18 mouse cellular contexts compared by ENCODE assay signal in genomic region chr7:101866491-101867265, GRCm38 (mm10). TPM values are rescaled to one million over a fixed set of nuclear protein-coding genes. Genes with fewer than 3 reads are reported as not detected.
DNase-seq lines count a peak whose midpoint lies in the region; ATAC-seq and TF ChIP-seq lines count a peak whose summit lies in the region.
"Had no signal": no experiment of that assay in that cellular context is flagged by ENCODE, and none has a peak within 500 bp of the region (broad histone marks: within the 10 kb centered on the region; RNA-seq: fewer than 3 reads in every experiment).

No protein-coding gene starts in this region.

- no peak overlapping the region for H3K9ac ChIP-seq in kidney, embryonic 16.5 days (replicated peaks; ENCODE audit: low read length)
- H3K9ac ChIP-seq: forebrain, embryonic 15.5 days; heart, embryonic 13.5 days; hindbrain, embryonic 15.5 days had no signal

- DNase-seq in kidney, adult 2 months = peak; percentile 61
- no peak for DNase-seq in testis, postnatal 14 days (ENCODE audit: low spot score)
- DNase-seq in R1 (ENCODE audit: low read depth, low spot score) = peak; percentile 97
- no peak for DNase-seq in embryo, embryonic 10 days (ENCODE audit: low spot score)
- no peak for DNase-seq in embryonic facial prominence, embryonic 10.5 days (ENCODE audit: low spot score)
- DNase-seq: adrenal gland, postnatal 10 days; cerebellum, adult 11 months; cerebellum, adult 8-10 months; cerebellum, postnatal 14 days; gastrocnemius, postnatal 36 days; heart, adult 11 months; heart, postnatal 36 days had no signal

- no peak overlapping the region; the same call in 1 of the 2 replicates for H3K27ac ChIP-seq in kidney, adult 2 months (ENCODE audit: insufficient read depth, low read depth, low read length)
- no peak overlapping the region for H3K27ac ChIP-seq in kidney, embryonic 16.5 days (ENCODE audit: low read length)
- peak overlapping the region; percentile 78 for H3K27ac ChIP-seq in testis, adult 2 months (ENCODE audit: control insufficient read depth, insufficient read depth, low read depth, low read length)
- H3K27ac ChIP-seq in embryonic facial prominence, embryonic 10.5 days (replicated peaks) = no peak overlapping the region
- H3K27ac ChIP-seq: forebrain, embryonic 15.5 days; heart, embryonic 13.5 days; hindbrain, embryonic 15.5 days had no signal

- H3K27me3 ChIP-seq in kidney, adult 2 months (replicated peaks; ENCODE audit: control insufficient read depth, insufficient read depth, low read length) = no peaks in the 10 kb centered on the region
- no peaks in the 10 kb centered on the region for H3K27me3 ChIP-seq in kidney, embryonic 16.5 days (ENCODE audit: insufficient read depth, low read length)
- no peaks in the 10 kb centered on the region for H3K27me3 ChIP-seq in testis, adult 2 months (ENCODE audit: control insufficient read depth, insufficient read depth, low read length)
- no peaks in the 10 kb centered on the region for H3K27me3 ChIP-seq in embryonic facial prominence, embryonic 10.5 days (replicated peaks; ENCODE audit: low read depth, poor library complexity, severe bottlenecking)
- H3K27me3 ChIP-seq: forebrain, embryonic 15.5 days; heart, embryonic 13.5 days; hindbrain, embryonic 15.5 days; Patski had no signal

- no peak overlapping the region for H3K4me3 ChIP-seq in kidney, adult 2 months (ENCODE audit: insufficient read depth, low read depth, low read length)
- no peak overlapping the region for H3K4me3 ChIP-seq in kidney, embryonic 16.5 days (ENCODE audit: low read length)
- H3K4me3 ChIP-seq in testis, adult 2 months (ENCODE audit: control insufficient read depth, low read depth, low read length) = no peak overlapping the region
- H3K4me3 ChIP-seq in embryonic facial prominence, embryonic 10.5 days = no peak overlapping the region
- H3K4me3 ChIP-seq: forebrain, embryonic 15.5 days; heart, embryonic 13.5 days; hindbrain, embryonic 15.5 days had no signal

- TF ChIP-seq CTCF in kidney, adult 2 months (conservative IDR thresholded peaks at IDR 0.05; ENCODE audit: insufficient read depth, insufficient read length, low read depth, low read length) = no peak
- no peak for TF ChIP-seq CTCF in testis, adult 2 months (IDR thresholded peaks at IDR 0.05; ENCODE audit: control insufficient read depth, insufficient read depth, insufficient replicate concordance, low read depth, low read length)

- peaks cover 14% of the 10 kb centered on the region; the same call in 1 of the 2 replicates for H3K4me1 ChIP-seq in kidney, adult 2 months (ENCODE audit: control insufficient read depth, insufficient read depth, low read length)
- H3K4me1 ChIP-seq in kidney, embryonic 16.5 days (ENCODE audit: insufficient read depth, low read length) = peaks cover 18% of the 10 kb centered on the region
- H3K4me1 ChIP-seq in testis, adult 2 months (ENCODE audit: control insufficient read depth, insufficient read depth, low read length) = peaks cover 2% of the 10 kb centered on the region; the same call in 1 of the 2 replicates
- peaks cover 7% of the 10 kb centered on the region; the same call in 1 of the 2 replicates for H3K4me1 ChIP-seq in embryonic facial prominence, embryonic 10.5 days
- H3K4me1 ChIP-seq: forebrain, embryonic 15.5 days; hindbrain, embryonic 15.5 days had no signal

- WGBS in kidney, adult 2 months = 70% methylated on average over 11 of the region's 11 CpGs
- WGBS in kidney, embryonic 16.5 days = 79% methylated on average over 11 of the region's 11 CpGs
- WGBS in embryonic facial prominence, embryonic 10.5 days = 84% methylated on average over 11 of the region's 11 CpGs

- peaks cover 2% of the 10 kb centered on the region; the same call in 1 of the 2 replicates for H3K36me3 ChIP-seq in kidney, adult 2 months (ENCODE audit: control insufficient read depth, insufficient read depth, low read length)
- H3K36me3 ChIP-seq in kidney, embryonic 16.5 days (ENCODE audit: insufficient read depth, low read length) = no peaks in the 10 kb centered on the region
- no peaks in the 10 kb centered on the region for H3K36me3 ChIP-seq in testis, adult 2 months (ENCODE audit: control insufficient read depth, insufficient read depth, low read length)
- H3K36me3 ChIP-seq in embryonic facial prominence, embryonic 10.5 days (replicated peaks) = no peaks in the 10 kb centered on the region
- H3K36me3 ChIP-seq: forebrain, embryonic 15.5 days; heart, embryonic 13.5 days; hindbrain, embryonic 15.5 days had no signal

- no peaks in the 10 kb centered on the region for H3K9me3 ChIP-seq in kidney, embryonic 16.5 days (ENCODE audit: low read length)
- H3K9me3 ChIP-seq in embryonic facial prominence, embryonic 10.5 days = no peaks in the 10 kb centered on the region
- H3K9me3 ChIP-seq: forebrain, embryonic 15.5 days; heart, embryonic 13.5 days; hindbrain, embryonic 15.5 days had no signal

- ATAC-seq in kidney, embryonic 16.5 days (ENCODE audit: low FRiP score, low TSS enrichment) = no peak
- ATAC-seq: forebrain, embryonic 15.5 days; Patski had no signal

- no peak for TF ChIP-seq POLR2A in kidney, adult 2 months (IDR thresholded peaks at IDR 0.05; ENCODE audit: low read depth, low read length)
- no peak for TF ChIP-seq POLR2A in testis, adult 2 months (IDR thresholded peaks at IDR 0.05; ENCODE audit: control insufficient read depth, low read depth, low read length)

- H3K4me2 ChIP-seq in kidney, embryonic 16.5 days (replicated peaks; ENCODE audit: low read depth, low read length) = no peak overlapping the region
- H3K4me2 ChIP-seq: forebrain, embryonic 15.5 days; heart, embryonic 13.5 days; hindbrain, embryonic 15.5 days had no signal

RNA-seq across cellular contexts. Expression of gene Anapc15, which starts 3.2 kb away (rescaled TPM):
- 40.2 and 42.6 TPM in 2 replicates for polyA plus RNA-seq in kidney, adult 2 months (2012; rRNA removed)
- 76.3 and 77.8 TPM in 2 replicates for polyA plus RNA-seq in kidney, embryonic 16.5 days (2015; fragmentation: Nextera tagmentation; extraction: Ambion mirVana)
- polyA plus RNA-seq in testis, adult 2 months (2012; rRNA removed) = 82.5 and 83.4 TPM in 2 replicates
- polyA plus RNA-seq in embryonic facial prominence, embryonic 10.5 days (2016; fragmentation: Nextera tagmentation; extraction: Ambion mirVana) = 118 and 119 TPM in 2 replicates

RNA-seq across cellular contexts. Expression of gene Folr1, which starts 3.9 kb away (rescaled TPM):
- 942 and 1,044 TPM in 2 replicates for polyA plus RNA-seq in kidney, adult 2 months (2012; rRNA removed)
- polyA plus RNA-seq in kidney, embryonic 16.5 days (2015; fragmentation: Nextera tagmentation; extraction: Ambion mirVana) = 82.5 and 98.0 TPM in 2 replicates
- 25.5 and 28.5 TPM in 2 replicates for polyA plus RNA-seq in testis, adult 2 months (2012; rRNA removed)
- 1.2 and 2.4 TPM in 2 replicates for polyA plus RNA-seq in embryonic facial prominence, embryonic 10.5 days (2016; fragmentation: Nextera tagmentation; extraction: Ambion mirVana)

RNA-seq across cellular contexts. Expression of gene Folr2, which starts 9.7 kb away (rescaled TPM):
- 11.2 and 11.7 TPM in 2 replicates for polyA plus RNA-seq in kidney, adult 2 months (2012; rRNA removed)
- polyA plus RNA-seq in kidney, embryonic 16.5 days (2015; fragmentation: Nextera tagmentation; extraction: Ambion mirVana) = 1.3 and 1.9 TPM in 2 replicates
- 2.7 and 3.7 TPM in 2 replicates for polyA plus RNA-seq in testis, adult 2 months (2012; rRNA removed)
- 0.49 TPM in 1 of 2 replicates, not detected in the other for polyA plus RNA-seq in embryonic facial prominence, embryonic 10.5 days (2016; fragmentation: Nextera tagmentation; extraction: Ambion mirVana)
- polyA plus RNA-seq: Patski had no signal

RNA-seq across cellular contexts. Expression of gene Inppl1, which starts 28.6 kb away (rescaled TPM):
- polyA plus RNA-seq in kidney, adult 2 months (2012; rRNA removed) = 62.1 and 81.3 TPM in 2 replicates
- 44.2 and 55.6 TPM in 2 replicates for polyA plus RNA-seq in kidney, embryonic 16.5 days (2015; fragmentation: Nextera tagmentation; extraction: Ambion mirVana)
- polyA plus RNA-seq in testis, adult 2 months (2012; rRNA removed) = 27.7 and 37.2 TPM in 2 replicates
- 38.4 and 46.7 TPM in 2 replicates for polyA plus RNA-seq in embryonic facial prominence, embryonic 10.5 days (2016; fragmentation: Nextera tagmentation; extraction: Ambion mirVana)

RNA-seq across cellular contexts. Expression of gene Lamtor1, which starts 39.0 kb away (rescaled TPM):
- 255 and 267 TPM in 2 replicates for polyA plus RNA-seq in kidney, adult 2 months (2012; rRNA removed)
- 174 and 183 TPM in 2 replicates for polyA plus RNA-seq in kidney, embryonic 16.5 days (2015; fragmentation: Nextera tagmentation; extraction: Ambion mirVana)
- 52.2 and 53.8 TPM in 2 replicates for polyA plus RNA-seq in testis, adult 2 months (2012; rRNA removed)
- 159 and 168 TPM in 2 replicates for polyA plus RNA-seq in embryonic facial prominence, embryonic 10.5 days (2016; fragmentation: Nextera tagmentation; extraction: Ambion mirVana)

Comparison
In these comparisons a context has a peak if more than half of its experiments do, and no peak if none do; other contexts are left out.
1. DNase-seq: peak in kidney, adult 2 months (single experiment) and R1 (single experiment); none in testis, postnatal 14 days (single experiment), embryo, embryonic 10 days (single experiment) and embryonic facial prominence, embryonic 10.5 days (single experiment).